Mouse (Mus musculus): ENCODE measurements around the gene Hnrnpab. TPM values are rescaled to one million over a fixed set of nuclear protein-coding genes. Genes with fewer than 3 reads are reported as not detected.

The Hnrnpab gene
- total RNA-seq, 2 experiments from 2014 or later, result 238 to 239 TPM

DNA sequence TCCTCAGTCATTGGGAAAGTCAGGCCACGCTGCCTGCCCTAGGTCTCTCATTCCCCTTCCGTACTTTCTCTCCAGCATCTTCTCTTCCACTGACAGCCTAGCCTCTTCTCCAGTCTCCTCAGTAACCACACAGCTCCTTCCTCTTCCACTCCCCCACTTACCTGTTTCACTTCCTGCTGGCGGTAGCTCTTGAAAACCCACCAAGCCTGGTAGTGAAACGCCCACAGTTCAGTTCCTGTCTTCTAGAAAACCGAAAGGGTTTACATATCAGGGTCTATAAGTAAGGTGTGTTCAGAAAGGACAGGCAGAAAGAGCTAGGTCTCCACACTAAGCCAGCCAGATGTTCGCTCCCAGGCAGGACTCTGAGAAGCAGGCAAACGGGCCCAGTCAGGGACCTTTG, 29.1 kb downstream of the Hnrnpab start:
- no peak for DNase-seq (ENCODE audit: low spot score in 2 of 2)

DNA sequence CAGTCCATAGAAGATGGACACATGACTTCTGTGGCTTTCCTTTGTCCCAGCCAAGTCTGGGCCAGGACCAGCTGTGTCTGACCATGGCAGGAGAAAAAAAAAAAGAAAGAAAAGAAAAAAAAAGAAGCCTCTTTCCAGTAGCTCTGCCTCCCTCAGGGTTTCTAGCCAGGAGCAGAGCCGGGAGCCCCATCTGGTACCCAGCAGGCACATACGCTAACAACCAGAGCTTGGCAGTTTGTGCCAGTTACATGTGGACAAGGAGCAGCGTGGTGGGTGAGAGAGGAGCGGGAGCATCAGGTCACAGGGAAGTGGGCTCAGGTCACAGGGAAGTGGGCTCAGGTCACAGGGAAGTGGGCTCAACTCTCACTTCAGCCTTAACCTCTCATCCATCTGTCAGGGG, 30.2 kb downstream of the Hnrnpab start:
- DNase-seq (ENCODE audit: low spot score in 2 of 2), result peak in 1 of 2 experiments; percentile 45

DNA sequence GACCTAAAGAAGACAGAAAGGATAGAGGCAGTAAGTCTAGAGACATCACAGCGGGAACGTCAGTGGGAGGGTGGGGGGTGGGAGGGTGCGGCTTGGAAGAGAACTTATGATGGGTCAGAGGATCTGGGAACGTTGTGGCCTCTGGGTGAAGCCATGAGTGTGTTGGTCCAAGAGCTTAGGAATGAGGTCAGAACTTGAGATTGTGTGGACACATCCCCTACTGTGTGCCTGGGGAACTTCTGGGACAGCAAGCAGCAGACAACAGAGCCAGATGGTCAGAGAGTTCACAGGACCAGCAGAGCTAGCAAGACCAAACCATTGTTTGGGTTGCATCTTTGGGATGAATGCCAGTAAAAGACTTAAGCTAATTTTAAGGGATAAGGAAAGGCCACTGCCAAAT, 37.8 kb downstream of the Hnrnpab start:
- DNase-seq (ENCODE audit: low spot score in 2 of 2), result no peak

DNA sequence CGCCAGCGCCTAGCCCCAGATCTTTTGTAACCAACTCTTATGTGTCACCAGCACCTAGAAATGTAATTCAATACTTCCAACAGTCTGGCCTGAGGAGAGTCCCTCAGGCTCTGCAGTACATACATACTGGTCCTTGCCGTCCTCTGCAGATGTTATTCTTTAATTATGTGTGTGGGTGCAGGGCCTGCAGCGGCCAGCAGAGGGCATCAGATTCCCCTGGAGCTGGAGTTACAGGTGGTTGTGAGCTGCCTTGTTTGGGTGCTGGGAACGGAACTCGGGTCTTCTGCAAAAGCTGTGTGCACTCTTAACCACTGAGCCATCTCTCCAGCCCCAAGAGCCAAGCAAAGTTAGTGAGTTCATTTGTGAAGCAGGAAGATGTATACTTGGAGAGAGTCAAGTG, 40.7 kb downstream of the Hnrnpab start:
- DNase-seq (ENCODE audit: low spot score in 2 of 2), result no peak

DNA sequence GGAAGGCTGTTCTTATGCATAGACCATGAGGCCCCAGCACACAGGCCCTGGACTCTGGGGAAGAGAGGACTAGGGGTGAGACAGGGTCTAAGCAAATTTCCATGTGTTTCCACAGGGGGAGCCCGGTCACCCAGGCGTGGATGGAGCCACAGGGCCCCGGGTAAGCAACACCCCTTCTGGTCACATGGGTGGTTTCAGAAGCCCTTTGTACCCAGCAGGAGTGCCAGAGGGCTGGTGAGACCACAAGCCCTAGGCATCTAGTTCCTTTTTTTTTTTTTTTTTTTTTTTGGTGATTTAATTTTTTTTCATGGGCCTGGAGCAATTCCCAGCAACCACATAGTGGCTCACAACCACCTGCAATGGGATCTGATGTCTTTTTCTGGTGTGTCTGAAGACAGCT, 41.6 kb downstream of the Hnrnpab start:
- DNase-seq (ENCODE audit: low spot score in 2 of 2), result no peak

DNA sequence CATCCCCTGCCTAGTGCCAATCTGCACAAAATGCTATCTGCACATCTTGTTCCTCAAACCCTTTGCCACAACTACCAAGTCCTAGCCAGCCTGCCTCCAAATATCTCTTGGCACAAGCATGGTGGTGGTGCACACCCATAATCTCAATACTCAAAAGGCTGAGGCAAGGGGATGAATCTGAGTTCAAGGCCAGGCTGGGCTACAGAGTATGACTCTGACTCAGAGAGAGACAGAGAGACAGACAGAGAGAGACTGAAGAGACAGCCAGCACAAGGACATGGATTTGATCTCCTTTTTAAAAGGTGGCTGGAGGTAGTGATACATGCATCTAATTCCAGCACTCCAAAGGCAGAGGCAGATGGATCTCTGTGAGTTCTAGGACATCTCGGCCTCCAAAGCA, 43.4 kb downstream of the Hnrnpab start:
- DNase-seq (ENCODE audit: low spot score in 2 of 2), result no peak

DNA sequence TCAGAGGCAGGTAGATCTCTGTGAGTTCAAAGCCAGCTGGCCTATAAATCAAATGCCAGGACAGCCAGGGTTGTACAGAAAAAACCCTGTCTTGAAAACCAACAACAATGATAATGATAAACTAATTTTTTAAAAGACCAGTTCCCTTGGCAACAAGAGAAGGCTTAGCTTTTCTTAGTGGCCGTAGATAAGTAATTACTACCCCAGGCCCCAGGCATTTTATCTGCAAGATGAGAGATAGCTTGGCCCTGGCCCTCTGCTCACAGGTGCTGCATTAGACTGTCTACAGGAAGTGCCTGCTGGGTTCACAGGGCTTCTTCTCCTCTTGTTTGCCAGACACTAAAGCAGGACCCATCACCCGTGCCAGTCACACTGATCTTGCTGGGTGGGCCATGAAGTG, 51.6 kb downstream of the Hnrnpab start:
- DNase-seq (ENCODE audit: low spot score in 2 of 2), result no peak

DNA sequence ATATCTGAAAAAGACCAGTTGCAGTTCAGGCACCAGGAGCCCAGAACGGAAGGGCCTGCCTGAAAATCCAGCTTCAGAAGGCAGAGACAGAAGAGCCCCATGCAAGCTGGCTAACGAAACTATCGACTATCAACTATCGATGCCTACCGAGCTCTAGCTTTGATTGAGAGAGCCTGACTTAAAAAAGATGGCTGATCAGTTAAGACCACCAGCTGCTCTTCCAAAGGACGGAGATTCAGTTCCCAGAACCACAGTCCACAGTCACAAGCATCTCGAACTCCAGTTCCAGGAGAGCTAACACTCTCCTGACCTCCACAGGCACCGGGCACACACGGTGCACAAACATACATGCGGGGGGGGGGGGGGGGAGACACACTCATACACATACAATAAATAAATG, 52.1 kb downstream of the Hnrnpab start:
- no peak for DNase-seq (ENCODE audit: low spot score in 2 of 2)

DNA sequence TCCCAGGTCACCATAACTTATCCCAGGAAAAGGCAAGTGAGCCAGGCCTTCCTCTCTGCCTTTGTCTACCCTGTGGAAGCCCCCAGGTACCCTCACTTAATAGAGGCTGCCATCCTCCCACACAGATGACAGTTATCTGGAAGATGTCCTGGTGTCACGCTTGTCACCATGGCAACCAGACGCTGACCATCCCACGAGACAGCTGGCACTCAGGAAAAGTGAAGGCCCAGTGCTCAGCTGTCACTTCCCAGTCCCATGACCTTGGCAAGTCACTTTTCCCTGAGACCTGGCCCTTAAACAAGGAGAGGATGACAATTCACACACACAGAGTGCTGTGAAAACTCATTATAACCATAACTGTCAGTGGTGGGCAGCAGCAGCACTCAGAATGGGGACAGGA, 54.6 kb downstream of the Hnrnpab start:
- no peak for DNase-seq (ENCODE audit: low spot score in 2 of 2)

DNA sequence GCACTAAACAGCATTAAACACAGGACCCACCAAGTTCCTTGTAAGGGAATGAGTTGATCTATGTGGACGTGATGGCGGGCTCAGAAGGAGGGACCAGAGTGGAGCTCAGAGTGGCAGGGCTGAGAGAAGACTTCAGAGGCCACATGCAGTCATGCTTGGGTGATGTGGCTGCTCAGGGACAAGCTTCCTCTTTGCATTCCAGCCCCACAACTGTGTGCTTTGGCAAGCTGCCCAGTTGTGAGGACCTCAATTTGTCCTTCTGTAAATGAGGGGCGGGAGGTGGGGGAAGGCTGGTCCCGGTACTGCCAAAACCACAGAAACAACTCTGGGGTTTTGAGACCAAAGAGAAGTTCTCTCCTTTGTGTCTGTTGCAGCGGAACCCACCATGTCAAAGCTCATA, 55.4 kb downstream of the Hnrnpab start:
- DNase-seq (ENCODE audit: low spot score in 2 of 2), result no peak

Other genes starting within 250 kb of the Hnrnpab start
- 10 to 100 TPM in 1 of 2 experiments, 1 to 10 TPM in 1; 8.3 to 10.3 TPM for gene Phykpl, start 22.1 kb downstream of the Hnrnpab start, total RNA-seq (2021)
- gene Nhp2, start 12.9 kb upstream of the Hnrnpab start, total RNA-seq (2021), result 10 to 100 TPM; 56.9 to 60.4 TPM
- gene Rmnd5b, start 29.0 kb upstream of the Hnrnpab start, total RNA-seq (2021), result 10 to 100 TPM; 54.8 to 55.1 TPM
- 10 to 100 TPM; 14.1 to 15.5 TPM for gene N4bp3, start 44.0 kb upstream of the Hnrnpab start, total RNA-seq (2021)
- gene D930048N14Rik, start 44.1 kb upstream of the Hnrnpab start, total RNA-seq (2021), result 1 to 10 TPM in 1 of 2 experiments, under 1 TPM in 1; 0.98 to 1.3 TPM
- gene 0610009B22Rik, start 82.0 kb upstream of the Hnrnpab start, total RNA-seq (2021), result 10 to 100 TPM; 29.1 to 31.9 TPM
- 10 to 100 TPM; 24.8 to 25.8 TPM for gene Sec24a, start 156.8 kb upstream of the Hnrnpab start, total RNA-seq (2021)
- 10 to 100 TPM; 75.5 to 82.7 TPM for gene Sar1b, start 156.8 kb upstream of the Hnrnpab start, total RNA-seq (2021)

All from layer of hippocampus, postnatal 10 days (tissue).